Mouse (Mus musculus): ENCODE measurements around the gene Krt14. TPM values are rescaled to one million over a fixed set of nuclear protein-coding genes. Genes with fewer than 3 reads are reported as not detected.
"Not testable (repeated sequence)": the region's sequence is repeated elsewhere in the genome, so short reads cannot be mapped to it uniquely, and the experiment has no call there.

The Krt14 gene
- 2.4 and 3.9 TPM in 2 replicates for polyA plus RNA-seq (2014; fragmentation: Nextera tagmentation; extraction: Ambion mirVana)

DNA sequence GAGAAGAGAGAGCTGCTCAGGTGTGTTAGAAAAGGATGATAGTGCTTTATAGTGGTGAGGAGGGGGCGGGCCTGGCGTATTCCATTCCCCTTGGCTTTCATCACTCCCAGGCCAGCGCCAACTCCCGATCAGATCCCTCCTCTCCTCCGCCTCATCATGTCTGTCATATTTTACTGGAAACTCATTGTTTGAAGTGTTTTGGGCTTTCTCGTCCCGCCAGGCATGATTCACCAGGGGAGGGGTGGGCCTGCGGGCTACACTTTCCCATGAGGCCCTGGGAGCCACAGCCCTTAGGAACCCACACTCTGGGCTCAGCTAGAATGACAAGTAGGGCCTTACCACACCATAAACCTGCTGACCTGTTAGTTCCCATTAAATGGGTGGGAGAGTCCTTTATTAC, at the start of gene Krt14:
Gene Krt14, minus strand, starts transcription at position 51 of the 400 bp plus-strand sequence.
- ATAC-seq (ENCODE audit: low FRiP score) (no peak), DNase-seq (ENCODE audit: low spot score) (no peak)
- WGBS, result 93% methylated on average over 8 of the region's 8 CpGs
- Histone ChIP-seq H3K4me2 (replicated peaks; ENCODE audit: low read depth, low read length) (no peak within 1 kb of the TSS), H3K9ac (ENCODE audit: low read depth, low read length) (no peak within 1 kb of the TSS), H3K27ac (ENCODE audit: low read depth, low read length) (no peak within 1 kb of the TSS), H3K4me3 (ENCODE audit: low read depth, low read length) (no peak within 1 kb of the TSS), H3K4me1 (replicated peaks; ENCODE audit: control insufficient read depth, insufficient read depth, low read length) (no peaks in the 10 kb centered on the region), H3K36me3 (ENCODE audit: control insufficient read depth, insufficient read depth, low read length) (no peaks in the 10 kb centered on the region), H3K9me3 (ENCODE audit: control insufficient read depth, low read length) (no peaks in the 10 kb centered on the region), H3K27me3 (ENCODE audit: control insufficient read depth, insufficient read depth, low read length) (no peaks in the 10 kb centered on the region)

DNA sequence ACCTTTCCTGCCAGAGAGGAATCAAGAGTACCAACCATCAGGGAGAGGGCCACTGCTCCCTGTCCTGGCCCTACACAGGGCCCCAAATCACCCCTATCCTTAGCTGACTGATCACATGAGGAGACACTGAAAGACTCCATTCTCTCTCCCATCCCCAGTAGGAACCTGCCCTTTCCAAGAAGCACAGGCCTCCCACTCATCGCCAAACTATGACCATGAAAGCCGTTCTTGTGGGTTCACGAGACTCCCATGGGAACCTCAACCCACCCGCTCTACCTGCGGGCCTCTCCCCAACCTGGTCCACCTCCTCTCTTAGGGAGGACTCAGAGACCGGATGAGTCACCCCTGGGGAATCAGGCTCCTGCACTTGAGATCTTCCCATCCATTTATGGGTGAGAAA, 48.2 kb upstream of the Krt14 start:
- no peak for DNase-seq (ENCODE audit: low spot score)
- Histone ChIP-seq H3K27me3 (ENCODE audit: control insufficient read depth, insufficient read depth, low read length) (no peaks in the 10 kb centered on the region), H3K4me2 (replicated peaks; ENCODE audit: low read depth, low read length) (no peak overlapping the region), H3K9me3 (ENCODE audit: control insufficient read depth, low read length) (no peaks in the 10 kb centered on the region), H3K4me3 (ENCODE audit: low read depth, low read length) (no peak overlapping the region), H3K9ac (ENCODE audit: low read depth, low read length) (no peak overlapping the region), H3K4me1 (replicated peaks; ENCODE audit: control insufficient read depth, insufficient read depth, low read length) (no peaks in the 10 kb centered on the region), H3K36me3 (ENCODE audit: control insufficient read depth, insufficient read depth, low read length) (no peaks in the 10 kb centered on the region), H3K27ac (ENCODE audit: low read depth, low read length) (no peak overlapping the region)
- ATAC-seq (ENCODE audit: low FRiP score), result no peak
- 88% methylated on average over 6 of the region's 6 CpGs for WGBS

DNA sequence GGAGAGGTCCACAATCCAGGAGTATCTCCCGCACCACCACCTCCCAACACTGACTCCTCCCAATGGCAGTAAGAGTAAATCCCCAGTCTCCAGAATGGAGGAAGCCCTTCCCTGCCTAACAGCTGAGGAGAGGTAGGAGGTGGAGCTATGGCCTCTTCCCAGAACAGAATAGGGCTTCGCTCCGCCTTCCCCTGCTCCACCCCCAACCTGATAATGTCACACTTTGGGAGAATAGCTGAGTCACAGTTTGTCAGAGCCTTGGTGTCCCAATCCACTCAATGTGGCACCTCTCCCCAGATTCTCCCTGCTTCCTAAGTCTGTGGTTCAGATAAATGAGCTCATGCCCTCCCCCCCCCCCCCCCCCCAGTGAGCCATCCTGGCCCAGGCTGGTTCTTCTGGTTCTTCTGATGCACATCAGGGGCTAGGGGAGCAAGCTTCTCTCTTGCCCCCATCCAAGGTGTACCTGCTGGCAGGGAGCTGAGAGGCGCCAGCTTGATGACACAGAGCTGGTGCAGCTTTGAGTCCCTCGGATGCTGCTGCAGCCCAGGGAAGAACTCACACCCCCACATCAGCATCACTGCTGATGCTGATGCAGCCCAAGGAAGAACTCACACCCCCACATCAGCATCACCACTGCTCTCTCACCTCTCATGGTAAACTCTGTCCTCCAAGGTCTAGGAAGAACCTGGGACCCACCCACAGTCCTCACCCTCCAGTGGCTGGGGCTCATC, 47.2 kb upstream of the Krt14 start:
- H3K27ac ChIP-seq (ENCODE audit: low read depth, low read length), result no peak overlapping the region
- H3K36me3 ChIP-seq (ENCODE audit: control insufficient read depth, insufficient read depth, low read length), result no peaks in the 10 kb centered on the region
- no peaks in the 10 kb centered on the region for H3K27me3 ChIP-seq (ENCODE audit: control insufficient read depth, insufficient read depth, low read length)
- no peak overlapping the region for H3K4me3 ChIP-seq (ENCODE audit: low read depth, low read length)
- H3K9me3 ChIP-seq (ENCODE audit: control insufficient read depth, low read length), result no peaks in the 10 kb centered on the region
- H3K4me1 ChIP-seq (replicated peaks; ENCODE audit: control insufficient read depth, insufficient read depth, low read length), result no peaks in the 10 kb centered on the region
- no peak overlapping the region for H3K9ac ChIP-seq (ENCODE audit: low read depth, low read length)
- DNase-seq (ENCODE audit: low spot score) (no peak), ATAC-seq (ENCODE audit: low FRiP score) (no peak)
- 85% methylated on average over 5 of the region's 5 CpGs for WGBS
- no peak overlapping the region for H3K4me2 ChIP-seq (replicated peaks; ENCODE audit: low read depth, low read length)

DNA sequence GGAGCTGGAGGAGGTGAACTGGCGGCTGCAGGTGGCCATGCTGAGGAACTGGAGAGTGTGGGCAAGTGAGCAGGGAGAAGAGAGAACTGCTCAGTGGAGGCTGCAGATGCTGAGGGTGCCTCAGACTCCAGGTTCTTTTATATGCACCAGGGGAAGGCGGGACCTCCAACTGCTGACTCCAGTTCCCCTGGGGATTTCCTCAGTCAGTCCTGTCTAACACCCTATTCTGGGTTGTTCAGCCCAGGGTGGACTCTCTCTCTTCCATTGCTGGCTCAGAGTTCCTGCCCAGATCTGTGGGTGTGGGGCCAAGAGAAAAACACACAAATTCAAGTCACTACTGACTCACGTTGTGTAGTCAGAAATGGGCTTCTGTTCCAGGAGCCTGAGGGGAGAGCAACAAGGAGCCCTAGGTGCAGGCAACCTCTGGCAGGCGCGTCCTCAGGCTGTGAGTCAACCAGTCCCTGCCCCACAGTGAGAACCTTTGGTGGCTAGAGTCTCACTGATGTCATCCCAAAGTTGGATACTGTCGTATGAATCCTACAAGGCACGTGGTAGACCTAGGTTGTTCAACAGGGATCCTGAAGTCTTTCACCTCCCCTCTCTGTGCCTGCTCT, 41.6 kb upstream of the Krt14 start, which contains the start of gene Krt16:
Gene Krt16, minus strand, starts transcription at position 51 of the 614 bp plus-strand sequence.
- Histone ChIP-seq H3K9ac (ENCODE audit: low read depth, low read length) (no peak within 1 kb of the TSS), H3K27ac (ENCODE audit: low read depth, low read length) (no peak within 1 kb of the TSS), H3K4me2 (replicated peaks; ENCODE audit: low read depth, low read length) (no peak within 1 kb of the TSS), H3K9me3 (ENCODE audit: control insufficient read depth, low read length) (no peaks in the 10 kb centered on the region), H3K4me1 (replicated peaks; ENCODE audit: control insufficient read depth, insufficient read depth, low read length) (no peaks in the 10 kb centered on the region), H3K4me3 (ENCODE audit: low read depth, low read length) (no peak within 1 kb of the TSS), H3K36me3 (ENCODE audit: control insufficient read depth, insufficient read depth, low read length) (no peaks in the 10 kb centered on the region), H3K27me3 (ENCODE audit: control insufficient read depth, insufficient read depth, low read length) (no peaks in the 10 kb centered on the region)
- ATAC-seq (ENCODE audit: low FRiP score), result no peak
- DNase-seq (ENCODE audit: low spot score), result no peak
- WGBS, result 86% methylated on average over 7 of the region's 7 CpGs

DNA sequence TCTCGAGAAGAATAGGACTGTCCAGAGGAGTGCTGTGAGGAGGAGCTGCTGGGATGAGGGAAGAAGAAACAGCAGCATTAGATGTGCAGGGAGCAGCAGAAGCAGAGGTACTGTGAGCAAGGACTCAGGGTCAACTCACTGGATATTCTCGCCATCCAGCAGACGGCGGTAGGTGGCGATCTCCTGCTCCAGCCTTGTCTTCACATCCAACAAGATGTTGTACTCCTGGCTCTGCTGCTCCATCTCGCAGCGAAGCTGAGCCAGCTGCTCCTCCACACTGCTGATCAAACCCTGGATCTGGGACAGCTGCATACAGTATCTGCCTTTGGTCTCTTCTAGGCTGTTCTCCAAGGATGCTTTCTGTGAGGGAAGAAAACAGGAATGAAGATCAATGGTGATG, 39.1 kb upstream of the Krt14 start:
- H3K9ac ChIP-seq (ENCODE audit: low read depth, low read length); DNase-seq (ENCODE audit: low spot score); H3K27me3 ChIP-seq (ENCODE audit: control insufficient read depth, insufficient read depth, low read length); H3K4me2 ChIP-seq (replicated peaks; ENCODE audit: low read depth, low read length); H3K9me3 ChIP-seq (ENCODE audit: control insufficient read depth, low read length); H3K4me3 ChIP-seq (ENCODE audit: low read depth, low read length); ATAC-seq (ENCODE audit: low FRiP score); H3K4me1 ChIP-seq (replicated peaks; ENCODE audit: control insufficient read depth, insufficient read depth, low read length); H3K36me3 ChIP-seq (ENCODE audit: control insufficient read depth, insufficient read depth, low read length); H3K27ac ChIP-seq (ENCODE audit: low read depth, low read length): not testable (repeated sequence)
- 73% methylated on average over 7 of the region's 7 CpGs for WGBS

DNA sequence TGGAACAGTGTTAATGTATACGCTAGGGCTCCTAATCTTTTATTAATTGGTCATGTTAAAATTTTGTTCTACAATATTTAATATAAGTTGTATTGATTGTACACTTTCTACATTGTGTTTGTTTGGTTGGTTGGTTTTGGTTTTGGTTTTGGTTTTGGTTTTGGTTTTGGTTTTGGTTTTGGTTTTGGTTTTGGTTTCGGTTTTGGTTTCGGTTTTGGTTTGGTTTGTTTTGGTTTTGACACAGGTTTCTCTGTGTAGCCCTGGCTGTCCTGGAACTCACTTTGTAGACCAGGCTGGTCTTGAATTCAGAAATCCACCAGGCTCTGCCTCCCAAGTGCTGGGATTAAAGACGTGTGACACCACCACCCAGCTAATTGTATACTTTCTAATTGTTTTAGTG, 32.9 kb upstream of the Krt14 start:
- not testable (repeated sequence) for H3K36me3 ChIP-seq (ENCODE audit: control insufficient read depth, insufficient read depth, low read length); H3K27ac ChIP-seq (ENCODE audit: low read depth, low read length); ATAC-seq (ENCODE audit: low FRiP score); H3K4me1 ChIP-seq (replicated peaks; ENCODE audit: control insufficient read depth, insufficient read depth, low read length); H3K4me3 ChIP-seq (ENCODE audit: low read depth, low read length); H3K4me2 ChIP-seq (replicated peaks; ENCODE audit: low read depth, low read length); H3K27me3 ChIP-seq (ENCODE audit: control insufficient read depth, insufficient read depth, low read length); H3K9ac ChIP-seq (ENCODE audit: low read depth, low read length); DNase-seq (ENCODE audit: low spot score); H3K9me3 ChIP-seq (ENCODE audit: control insufficient read depth, low read length)
- WGBS, result 85% methylated on average over 4 of the region's 4 CpGs

DNA sequence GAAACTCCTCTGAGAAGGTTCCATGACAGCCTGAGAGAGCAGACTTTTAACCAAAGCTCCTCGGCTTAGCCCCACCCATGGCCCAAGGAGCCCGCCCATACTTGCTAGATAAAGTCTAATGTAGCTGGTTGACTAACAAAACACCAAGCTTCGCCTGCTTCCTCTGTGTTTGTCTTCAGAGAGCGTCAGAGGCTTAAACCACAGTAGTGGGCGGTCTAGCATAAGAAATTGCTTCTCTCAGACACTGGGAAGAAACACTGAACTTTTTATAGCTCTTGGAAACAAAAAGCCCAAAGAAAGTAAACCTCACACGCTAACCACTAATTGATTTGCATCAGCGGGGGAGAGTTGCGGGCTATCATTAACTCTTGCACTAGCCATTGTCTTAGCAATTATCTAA, 14.4 kb upstream of the Krt14 start:
- no peak overlapping the region for H3K4me3 ChIP-seq (ENCODE audit: low read depth, low read length)
- H3K27ac ChIP-seq (ENCODE audit: low read depth, low read length), result no peak overlapping the region
- no peak overlapping the region for H3K4me2 ChIP-seq (replicated peaks; ENCODE audit: low read depth, low read length)
- no peaks in the 10 kb centered on the region for H3K27me3 ChIP-seq (ENCODE audit: control insufficient read depth, insufficient read depth, low read length)
- DNase-seq (ENCODE audit: low spot score), result no peak
- no peaks in the 10 kb centered on the region for H3K4me1 ChIP-seq (replicated peaks; ENCODE audit: control insufficient read depth, insufficient read depth, low read length)
- H3K9ac ChIP-seq (ENCODE audit: low read depth, low read length), result no peak overlapping the region
- no peaks in the 10 kb centered on the region for H3K9me3 ChIP-seq (ENCODE audit: control insufficient read depth, low read length)
- 67% methylated on average over 8 of the region's 8 CpGs for WGBS
- no peaks in the 10 kb centered on the region for H3K36me3 ChIP-seq (ENCODE audit: control insufficient read depth, insufficient read depth, low read length)
- no peak for ATAC-seq (ENCODE audit: low FRiP score)

DNA sequence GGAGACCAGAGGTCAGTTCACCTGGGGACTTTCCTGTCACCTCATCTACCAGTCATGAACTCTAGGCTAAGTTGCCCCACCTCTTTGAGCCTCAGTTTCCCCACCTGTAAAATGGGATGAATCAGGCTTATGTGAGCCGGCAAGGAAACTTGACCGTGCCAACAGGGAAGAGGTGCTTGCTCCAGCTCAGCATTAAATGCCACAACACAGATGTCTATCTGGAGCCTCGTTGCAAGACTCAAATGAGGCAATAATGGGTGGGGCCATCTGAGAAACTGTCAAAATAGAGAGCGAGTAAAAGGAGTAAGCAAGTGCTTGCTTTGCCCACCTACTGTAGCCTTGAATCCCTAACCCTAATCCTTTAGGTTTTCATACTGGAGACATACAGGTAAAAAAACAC, 12.0 kb upstream of the Krt14 start:
- Histone ChIP-seq H3K9me3 (ENCODE audit: control insufficient read depth, low read length) (no peaks in the 10 kb centered on the region), H3K27ac (ENCODE audit: low read depth, low read length) (no peak overlapping the region), H3K36me3 (ENCODE audit: control insufficient read depth, insufficient read depth, low read length) (no peaks in the 10 kb centered on the region), H3K9ac (ENCODE audit: low read depth, low read length) (no peak overlapping the region), H3K4me1 (replicated peaks; ENCODE audit: control insufficient read depth, insufficient read depth, low read length) (no peaks in the 10 kb centered on the region), H3K4me3 (ENCODE audit: low read depth, low read length) (no peak overlapping the region), H3K4me2 (replicated peaks; ENCODE audit: low read depth, low read length) (no peak overlapping the region), H3K27me3 (ENCODE audit: control insufficient read depth, insufficient read depth, low read length) (no peaks in the 10 kb centered on the region)
- 85% methylated on average over 4 of the region's 4 CpGs for WGBS
- DNase-seq (ENCODE audit: low spot score) (no peak), ATAC-seq (ENCODE audit: low FRiP score) (no peak)

DNA sequence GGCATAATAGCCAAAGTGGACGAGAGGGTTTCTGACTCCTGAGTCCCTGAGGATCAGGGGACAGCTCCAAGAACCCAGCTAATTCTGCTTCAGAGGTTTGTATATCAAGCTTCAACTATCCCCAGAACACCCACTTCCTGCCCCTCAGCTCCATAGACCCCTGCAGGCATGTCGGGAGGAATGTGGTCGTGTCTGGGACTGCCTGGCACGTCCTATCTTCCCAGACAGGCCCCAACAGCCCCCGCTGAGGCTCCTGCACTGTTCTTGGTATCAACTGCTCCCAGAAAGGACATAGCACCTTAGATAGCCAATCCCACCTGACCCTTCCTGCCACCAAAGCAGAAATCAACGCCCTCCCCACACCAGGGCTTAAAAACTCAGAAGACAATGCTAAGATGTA, 1.2 kb upstream of the Krt14 start:
- Histone ChIP-seq H3K4me3 (ENCODE audit: low read depth, low read length) (no peak overlapping the region), H3K9ac (ENCODE audit: low read depth, low read length) (no peak overlapping the region), H3K27ac (ENCODE audit: low read depth, low read length) (no peak overlapping the region), H3K9me3 (ENCODE audit: control insufficient read depth, low read length) (no peaks in the 10 kb centered on the region), H3K4me1 (replicated peaks; ENCODE audit: control insufficient read depth, insufficient read depth, low read length) (no peaks in the 10 kb centered on the region), H3K27me3 (ENCODE audit: control insufficient read depth, insufficient read depth, low read length) (no peaks in the 10 kb centered on the region), H3K4me2 (replicated peaks; ENCODE audit: low read depth, low read length) (no peak overlapping the region), H3K36me3 (ENCODE audit: control insufficient read depth, insufficient read depth, low read length) (no peaks in the 10 kb centered on the region)
- DNase-seq (ENCODE audit: low spot score) (no peak), ATAC-seq (ENCODE audit: low FRiP score) (no peak)
- 66% methylated on average over 6 of the region's 6 CpGs for WGBS

Measured in hindbrain, embryonic 11.5 days (tissue).